Mouse (Mus musculus) stomach, embryonic 14.5 days (tissue): Measurements from ENCODE around the gene Rsl1d1. TPM values are rescaled to one million over a fixed set of nuclear protein-coding genes. Genes with fewer than 3 reads are reported as not detected.

Experiments used
- ATAC-seq: fragments of 200-750 bp; cut with Nextera tagmentation; 2 replicates; pipeline ENCODE4 v1.8.0; 2017; ENCODE audit warnings: low read depth, moderate TSS enrichment; ENCODE audit not compliant: insufficient number of reproducible peaks, insufficient read depth, low FRiP score
- H3K27ac ChIP-seq: fragments of 300-500 bp; sonication (generic); 2 replicates; pipeline ENCODE4 v1.5.1; 2014; ENCODE audit warnings: mild to moderate bottlenecking, low read length, moderate library complexity, mixed read lengths
- H3K27me3 ChIP-seq: fragments of 300-500 bp; sonication (generic); 2 replicates; pipeline ENCODE4 v1.6.1; 2014; ENCODE audit warnings: low read length, control low read depth, mixed read lengths; ENCODE audit not compliant: control insufficient read depth, insufficient read depth
- H3K36me3 ChIP-seq: fragments of 300-500 bp; sonication (generic); 2 replicates; pipeline ENCODE4 v1.6.1; 2014; ENCODE audit warnings: mild to moderate bottlenecking, control low read depth, low read length, moderate library complexity, mixed read lengths; ENCODE audit not compliant: control insufficient read depth, insufficient read depth
- H3K4me1 ChIP-seq: fragments of 300-500 bp; sonication (generic); 2 replicates; pipeline ENCODE4 v1.6.1; 2014; ENCODE audit warnings: low read length, control low read depth, mixed read lengths; ENCODE audit not compliant: control insufficient read depth, insufficient read depth
- H3K4me2 ChIP-seq: fragments of 300-500 bp; sonication (generic); replicated peaks from 2 replicates; pipeline ENCODE4 v1.6.1; 2014; ENCODE audit warnings: low read depth, low read length, control low read depth
- H3K4me3 ChIP-seq: fragments of 300-500 bp; sonication (generic); 2 replicates; pipeline ENCODE4 v1.5.1; 2014; ENCODE audit warnings: low read depth, low read length, control low read depth
- H3K9ac ChIP-seq: fragments of 300-500 bp; sonication (generic); replicated peaks from 2 replicates; pipeline ENCODE4 v1.6.1; 2014; ENCODE audit warnings: low read depth, mild to moderate bottlenecking, control low read depth, low read length, moderate library complexity, mixed read lengths
- H3K9me3 ChIP-seq: fragments of 300-500 bp; sonication (generic); 2 replicates; pipeline ENCODE4 v1.6.1; 2016; ENCODE audit warnings: low read depth, low read length, control low read depth; ENCODE audit not compliant: control insufficient read depth
- WGBS: fragments of 180-500 bp; shearing (Covaris S2); extraction: QIAGEN DNeasy Blood & Tissue Kit; methylation state at CpG from one replicate; pipeline ENCODE4 v1.1.7; 2014; 5-methylcytosine and 5-hydroxymethylcytosine counted together
- polyA plus RNA-seq: library from polyadenylated mRNA; unstranded; fragments of >200 nt; fragmentation: Nextera tagmentation; extraction: Ambion mirVana; gene quantifications from 2 replicates; pipeline ENCODE4 v1.2.1, GENCODE M21; 2014

Rsl1d1 gene
- 181 and 183 TPM in 2 replicates for polyA plus RNA-seq

DNA sequence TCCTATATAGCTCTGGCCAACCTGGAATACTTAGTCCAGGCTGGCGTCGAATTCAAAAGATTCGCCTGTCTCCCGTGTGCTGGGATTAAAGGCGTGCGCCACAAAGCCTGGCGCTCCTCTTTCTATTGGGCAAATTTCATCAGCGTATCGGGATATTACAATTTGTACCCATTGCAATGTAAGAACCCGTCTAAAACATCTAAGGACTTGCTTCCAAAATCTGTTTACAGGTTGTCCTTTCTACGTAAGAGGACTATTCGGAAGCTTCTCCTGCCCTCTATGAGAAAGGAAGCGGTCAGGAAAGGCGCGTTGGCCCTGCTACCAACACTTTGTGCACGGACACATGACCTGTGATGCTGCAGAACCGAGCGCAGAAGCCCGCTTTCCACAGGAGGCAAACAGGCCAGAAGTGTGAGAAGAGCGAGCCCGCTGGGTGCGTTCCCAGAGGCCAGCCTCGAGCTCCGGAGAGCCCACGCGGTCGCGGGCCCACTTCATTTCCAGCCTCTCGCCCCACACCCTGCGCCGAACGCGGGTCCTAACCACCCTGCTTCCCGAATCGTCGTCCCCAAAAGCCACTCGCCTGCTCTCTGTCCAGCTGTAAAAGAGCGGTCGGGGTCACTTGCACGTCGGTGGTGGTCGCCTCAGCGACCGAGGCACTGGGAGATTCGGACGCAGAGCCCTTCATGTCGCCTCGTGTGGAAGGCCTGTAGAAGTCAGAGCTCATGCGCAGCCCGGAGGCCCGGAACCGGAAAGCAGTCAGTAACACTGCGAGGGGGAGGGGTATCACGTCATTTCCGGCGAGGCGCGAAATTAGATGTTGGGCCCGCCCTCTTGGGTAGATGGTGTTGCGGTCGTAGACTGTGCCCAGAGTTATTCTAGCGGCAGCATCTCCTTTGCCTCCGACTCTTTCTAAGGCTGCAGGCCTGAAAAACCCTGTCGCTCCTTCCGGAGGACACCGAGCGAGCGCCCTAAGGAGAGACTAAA is at the start of gene Rsl1d1:
Gene Rsl1d1 (minus strand): TSS at position 761 of the 984 bp plus-strand sequence.
- under 1% methylated on average over 68 of the region's 68 CpGs for WGBS
- Histone ChIP-seq H3K9me3 (no peaks in the 10 kb centered on the region), H3K4me2 (peak within 1 kb of the TSS; percentile 97), H3K27ac (peak within 1 kb of the TSS; percentile 66), H3K4me1 (peaks cover 12% of the 10 kb centered on the region), H3K36me3 (peaks cover 34% of the 10 kb centered on the region), H3K27me3 (no peaks in the 10 kb centered on the region), H3K4me3 (peak within 1 kb of the TSS; percentile 89), H3K9ac (peak within 1 kb of the TSS; percentile 86)
- ATAC-seq = peak; percentile 98

- WGBS = 68% methylated on average over 2 of the region's 2 CpGs
- no peak for ATAC-seq
- peaks cover 12% of the 10 kb centered on the region; the same call in 1 of the 2 replicates for H3K4me1 ChIP-seq
- no peaks in the 10 kb centered on the region for H3K9me3 ChIP-seq
- no peak overlapping the region for H3K9ac ChIP-seq
- no peaks in the 10 kb centered on the region for H3K27me3 ChIP-seq
- H3K4me3 ChIP-seq = no peak overlapping the region
- no peak overlapping the region for H3K4me2 ChIP-seq
- H3K27ac ChIP-seq = no peak overlapping the region
- H3K36me3 ChIP-seq = no peaks in the 10 kb centered on the region
Observed at GRCm38 (mm10) chr16:11247791-11248190, 44.7 kb upstream of the Rsl1d1 start.

DNA sequence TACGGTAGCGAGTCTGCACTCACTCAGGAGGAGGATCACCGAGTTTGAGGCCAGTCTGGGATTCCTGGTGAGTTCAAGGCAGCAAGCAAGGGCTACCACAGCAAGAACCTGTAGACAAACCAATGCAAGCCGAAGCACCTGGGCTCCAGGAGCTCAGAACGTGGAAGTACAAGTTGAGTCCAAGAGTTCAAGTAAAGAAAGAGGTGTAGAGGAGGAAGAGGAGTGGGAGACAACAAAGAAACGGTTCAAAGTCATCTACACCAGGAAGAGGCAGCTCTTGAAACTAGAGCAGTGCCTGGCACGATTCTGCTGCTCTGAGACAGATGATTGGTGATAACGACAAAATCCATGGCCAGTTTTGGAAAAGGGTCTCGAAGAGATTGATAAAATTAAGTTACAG is 42.6 kb upstream of the Rsl1d1 start:
- Histone ChIP-seq H3K27me3 (no peaks in the 10 kb centered on the region), H3K4me3 (no peak overlapping the region), H3K9me3 (no peaks in the 10 kb centered on the region), H3K4me1 (peaks cover 2% of the 10 kb centered on the region; the same call in 1 of the 2 replicates), H3K36me3 (no peaks in the 10 kb centered on the region), H3K4me2 (no peak overlapping the region), H3K27ac (no peak overlapping the region), H3K9ac (no peak overlapping the region)
- whole genome bisulfite sequencing = 79% methylated on average over 9 of the region's 9 CpGs
- no peak for ATAC-seq

DNA sequence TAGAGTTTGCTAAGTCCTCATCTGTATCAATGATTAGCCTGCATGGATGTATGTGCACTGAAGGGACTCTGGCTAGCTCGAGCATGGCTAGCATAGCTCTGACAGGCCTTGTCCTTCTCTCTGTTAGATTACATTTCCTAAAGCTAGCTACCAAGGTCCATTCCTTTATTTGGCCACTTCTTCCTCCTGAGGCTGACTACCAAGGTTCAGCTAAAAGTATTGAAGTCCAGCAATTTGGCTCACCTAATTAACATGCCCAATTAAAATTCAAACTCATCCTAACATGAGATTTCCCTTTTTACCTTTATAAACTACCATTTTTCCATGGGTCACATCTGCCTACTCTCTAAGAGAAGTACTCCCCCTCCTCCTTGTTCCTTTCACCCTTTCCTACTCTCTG is 39.3 kb upstream of the Rsl1d1 start:
- H3K27me3 ChIP-seq = no peaks in the 10 kb centered on the region
- H3K9me3 ChIP-seq = no peaks in the 10 kb centered on the region
- H3K9ac ChIP-seq = no peak overlapping the region
- H3K4me1 ChIP-seq = peaks cover 2% of the 10 kb centered on the region; the same call in 1 of the 2 replicates
- no peak overlapping the region for H3K4me2 ChIP-seq
- 75% methylated on average over 1 of the region's 1 CpGs for WGBS
- peaks cover 5% of the 10 kb centered on the region; the same call in 1 of the 2 replicates for H3K36me3 ChIP-seq
- H3K27ac ChIP-seq = no peak overlapping the region
- H3K4me3 ChIP-seq = no peak overlapping the region
- ATAC-seq = no peak

GRCm38 (mm10) chr16:11217801-11218200 is 14.7 kb upstream of the Rsl1d1 start:
- Histone ChIP-seq H3K9ac (no peak overlapping the region), H3K27ac (no peak overlapping the region), H3K4me1 (no peaks in the 10 kb centered on the region), H3K4me3 (no peak overlapping the region), H3K4me2 (no peak overlapping the region), H3K27me3 (no peaks in the 10 kb centered on the region), H3K9me3 (no peaks in the 10 kb centered on the region), H3K36me3 (peaks cover 44% of the 10 kb centered on the region)
- no peak for ATAC-seq
- WGBS = 76% methylated on average over 3 of the region's 3 CpGs

- peaks cover 12% of the 10 kb centered on the region for H3K4me1 ChIP-seq
- peak overlapping the region; percentile 52 for H3K27ac ChIP-seq
Observed at GRCm38 (mm10) chr16:11203600-11204390, 664 bp upstream of the Rsl1d1 start.

GRCm38 (mm10) chr16:11201740-11202394 is 1.3 kb downstream of the Rsl1d1 start:
- WGBS = 71% methylated on average over 6 of the region's 6 CpGs
- no peaks in the 10 kb centered on the region for H3K9me3 ChIP-seq
- H3K4me3 ChIP-seq = peak overlapping the region; percentile 89
- H3K9ac ChIP-seq = peak overlapping the region; percentile 86; the same call in 1 of the 2 replicates
- H3K4me1 ChIP-seq = peaks cover 12% of the 10 kb centered on the region
- H3K27ac ChIP-seq = no peak overlapping the region
- H3K36me3 ChIP-seq = peaks cover 42% of the 10 kb centered on the region
- peak overlapping the region; percentile 97 for H3K4me2 ChIP-seq
- ATAC-seq = no peak
- no peaks in the 10 kb centered on the region for H3K27me3 ChIP-seq

More at GRCm38 (mm10) chr16:11203600-11204390, 664 bp upstream of the Rsl1d1 start:
- Histone ChIP-seq H3K36me3 (peaks cover 31% of the 10 kb centered on the region), H3K27me3 (no peaks in the 10 kb centered on the region), H3K4me2 (peak overlapping the region; percentile 63), H3K4me3 (peak overlapping the region; percentile 89), H3K9ac (peak overlapping the region; percentile 86), H3K9me3 (no peaks in the 10 kb centered on the region)
- peak; percentile 24; the same call in 1 of the 2 replicates for ATAC-seq
- 3% methylated on average over 24 of the region's 24 CpGs for WGBS

GRCm38 (mm10) chr16:11200247-11200646 is 2.9 kb downstream of the Rsl1d1 start:
- no peak for ATAC-seq
- Histone ChIP-seq H3K36me3 (peaks cover 57% of the 10 kb centered on the region), H3K27me3 (no peaks in the 10 kb centered on the region), H3K4me3 (no peak overlapping the region), H3K9ac (no peak overlapping the region), H3K4me1 (peaks cover 12% of the 10 kb centered on the region), H3K9me3 (no peaks in the 10 kb centered on the region), H3K27ac (no peak overlapping the region), H3K4me2 (no peak overlapping the region)
- 93% methylated on average over 3 of the region's 3 CpGs for WGBS
